Mouse (Mus musculus) hindbrain, embryonic 10.5 days (tissue): Measurements from ENCODE around the gene Cpsf7. TPM values are rescaled to one million over a fixed set of nuclear protein-coding genes. Genes with fewer than 3 reads are reported as not detected.
A peak's percentile ranks its signal among the peaks of the same experiment; 100 is the strongest.
"Not testable (repeated sequence)": the region's sequence is repeated elsewhere in the genome, so short reads cannot be mapped to it uniquely, and the experiment has no call there.

Experiments
- DNase-seq: peaks from one replicate; pipeline ENCODE4 v3.0.0-alpha.2; 2017; ENCODE audit warnings: low spot score
- H3K27ac ChIP-seq: fragments of 300-500 bp; sonication (generic); 2 replicates; pipeline ENCODE4 v1.5.1; 2016; ENCODE audit warnings: mild to moderate bottlenecking, moderate library complexity
- H3K27me3 ChIP-seq: fragments of 300-500 bp; sonication (generic); 2 replicates; pipeline ENCODE4 v1.6.1; 2016; ENCODE audit warnings: mild to moderate bottlenecking; ENCODE audit not compliant: poor library complexity, insufficient read depth, severe bottlenecking
- H3K36me3 ChIP-seq: fragments of 300-500 bp; sonication (generic); 2 replicates; pipeline ENCODE4 v1.6.1; 2016; ENCODE audit warnings: mild to moderate bottlenecking, moderate library complexity
- H3K4me1 ChIP-seq: fragments of 300-500 bp; sonication (generic); replicated peaks from 2 replicates; pipeline ENCODE4 v1.6.1; 2016; ENCODE audit warnings: mild to moderate bottlenecking
- H3K4me3 ChIP-seq: fragments of 300-500 bp; sonication (generic); 2 replicates; pipeline ENCODE4 v1.5.1; 2016; ENCODE audit warnings: mild to moderate bottlenecking, moderate library complexity
- H3K9me3 ChIP-seq: fragments of 300-500 bp; sonication (generic); 2 replicates; pipeline ENCODE4 v1.6.1; 2016; ENCODE audit warnings: mild to moderate bottlenecking, moderate library complexity
- WGBS: fragments of 180-500 bp; shearing (Covaris S2); methylation state at CpG from one replicate; pipeline ENCODE4 v1.1.7; 2016; 5-methylcytosine and 5-hydroxymethylcytosine counted together
- polyA plus RNA-seq: library from polyadenylated mRNA; unstranded; fragments of >200 nt; fragmentation: Nextera tagmentation; extraction: Ambion mirVana; gene quantifications from 2 replicates; pipeline ENCODE4 v1.2.1, GENCODE M21; 2016

Gene Cpsf7
- polyA plus RNA-seq, 1 experiment from 2014 or later: 65.4 TPM

- Histone ChIP-seq H3K27ac (no peak overlapping the region), H3K4me3 (peak overlapping the region; percentile 96), H3K4me1 (peaks cover 40% of the 10 kb centered on the region), H3K36me3 (peaks cover 20% of the 10 kb centered on the region), H3K9me3 (no peaks in the 10 kb centered on the region), H3K27me3 (no peaks in the 10 kb centered on the region)
- no peak for DNase-seq
- 89% methylated on average over 5 of the region's 5 CpGs for WGBS
Observed at GRCm38 (mm10) chr19:10523483-10524080, 1.5 kb upstream of the Cpsf7 start.

- peaks cover 40% of the 10 kb centered on the region for H3K4me1 ChIP-seq
- peaks cover 31% of the 10 kb centered on the region for H3K36me3 ChIP-seq
- peak overlapping the region; percentile 100 for H3K27ac ChIP-seq
- H3K27me3 ChIP-seq: no peaks in the 10 kb centered on the region
- 1% methylated on average over 19 of the region's 19 CpGs for WGBS
- no peaks in the 10 kb centered on the region for H3K9me3 ChIP-seq
- H3K4me3 ChIP-seq: peak overlapping the region; percentile 96
- no peak for DNase-seq
Observed at GRCm38 (mm10) chr19:10524784-10525105, 321 bp upstream of the Cpsf7 start.

- H3K27ac ChIP-seq: peak within 1 kb of the TSS; percentile 100
- DNase-seq: no peak
- H3K36me3 ChIP-seq: peaks cover 43% of the 10 kb centered on the region
- H3K27me3 ChIP-seq: no peaks in the 10 kb centered on the region
- no peaks in the 10 kb centered on the region for H3K9me3 ChIP-seq
- under 1% methylated on average over 11 of the region's 11 CpGs for WGBS
- H3K4me3 ChIP-seq: peak within 1 kb of the TSS; percentile 96
- H3K4me1 ChIP-seq: peaks cover 40% of the 10 kb centered on the region
Observed at GRCm38 (mm10) chr19:10525910-10526309, 844 bp downstream of the Cpsf7 start, which contains the start of gene Sdhaf2. Gene Sdhaf2, minus strand, starts transcription at chr19:10526142.

GRCm38 (mm10) chr19:10530082-10530481, 5.0 kb downstream of the Cpsf7 start:
- no peak overlapping the region for H3K27ac ChIP-seq
- no peaks in the 10 kb centered on the region for H3K27me3 ChIP-seq
- H3K4me3 ChIP-seq: no peak overlapping the region
- DNase-seq: no peak
- H3K36me3 ChIP-seq: peaks cover 82% of the 10 kb centered on the region
- H3K4me1 ChIP-seq: peaks cover 20% of the 10 kb centered on the region
- WGBS: 96% methylated on average over 1 of the region's 1 CpGs
- no peaks in the 10 kb centered on the region for H3K9me3 ChIP-seq

- Histone ChIP-seq H3K4me1 (no peaks in the 10 kb centered on the region), H3K4me3 (no peak overlapping the region), H3K27me3 (no peaks in the 10 kb centered on the region), H3K9me3 (no peaks in the 10 kb centered on the region), H3K36me3 (peaks cover 99% of the 10 kb centered on the region), H3K27ac (no peak overlapping the region)
- WGBS: 92% methylated on average over 5 of the region's 5 CpGs
- no peak for DNase-seq
Observed at GRCm38 (mm10) chr19:10539454-10539853, 14.4 kb downstream of the Cpsf7 start.

GRCm38 (mm10) chr19:10555624-10556510, 30.8 kb downstream of the Cpsf7 start, which contains the start of gene Tmem216:
Gene Tmem216, minus strand, starts transcription at chr19:10556238.
- no peaks in the 10 kb centered on the region for H3K9me3 ChIP-seq
- WGBS: 2% methylated on average over 43 of the region's 43 CpGs
- H3K4me3 ChIP-seq: peak within 1 kb of the TSS; percentile 74
- H3K27ac ChIP-seq: peak within 1 kb of the TSS; percentile 87
- H3K27me3 ChIP-seq: no peaks in the 10 kb centered on the region
- peak; percentile 79 for DNase-seq
- H3K4me1 ChIP-seq: peaks cover 21% of the 10 kb centered on the region
- H3K36me3 ChIP-seq: peaks cover 28% of the 10 kb centered on the region

GRCm38 (mm10) chr19:10557001-10557400, 31.9 kb downstream of the Cpsf7 start:
- peaks cover 17% of the 10 kb centered on the region for H3K36me3 ChIP-seq
- peaks cover 26% of the 10 kb centered on the region for H3K4me1 ChIP-seq
- DNase-seq: no peak
- no peaks in the 10 kb centered on the region for H3K27me3 ChIP-seq
- no peak overlapping the region; the same call in 1 of the 2 replicates for H3K4me3 ChIP-seq
- WGBS: 68% methylated on average over 2 of the region's 2 CpGs
- no peak overlapping the region for H3K27ac ChIP-seq
- no peaks in the 10 kb centered on the region for H3K9me3 ChIP-seq

- DNase-seq: no peak
- Histone ChIP-seq H3K27ac (no peak overlapping the region), H3K4me1 (peaks cover 28% of the 10 kb centered on the region), H3K4me3 (no peak overlapping the region), H3K27me3 (no peaks in the 10 kb centered on the region), H3K36me3 (peaks cover 13% of the 10 kb centered on the region), H3K9me3 (no peaks in the 10 kb centered on the region)
- WGBS: 76% methylated on average over 2 of the region's 2 CpGs
Observed at GRCm38 (mm10) chr19:10557430-10557829, 32.4 kb downstream of the Cpsf7 start.

GRCm38 (mm10) chr19:10557837-10558375, 32.8 kb downstream of the Cpsf7 start:
- not testable (repeated sequence) for H3K36me3 ChIP-seq, H3K27me3 ChIP-seq, H3K27ac ChIP-seq, H3K4me3 ChIP-seq, DNase-seq, H3K9me3 ChIP-seq
- H3K4me1 ChIP-seq: peaks cover 28% of the 10 kb centered on the region
- WGBS: 79% methylated on average over 4 of the region's 4 CpGs

GRCm38 (mm10) chr19:10560108-10560507, 35.0 kb downstream of the Cpsf7 start:
- H3K27ac ChIP-seq: no peak overlapping the region
- no peaks in the 10 kb centered on the region for H3K36me3 ChIP-seq
- H3K4me1 ChIP-seq: peaks cover 20% of the 10 kb centered on the region
- no peaks in the 10 kb centered on the region for H3K27me3 ChIP-seq
- no peak overlapping the region for H3K4me3 ChIP-seq
- no peak for DNase-seq
- 40% methylated on average over 5 of the region's 5 CpGs for WGBS
- H3K9me3 ChIP-seq: no peaks in the 10 kb centered on the region

- H3K4me3 ChIP-seq: no peak overlapping the region
- 65% methylated on average over 6 of the region's 6 CpGs for WGBS
- H3K27ac ChIP-seq: no peak overlapping the region
- no peaks in the 10 kb centered on the region for H3K27me3 ChIP-seq
- no peaks in the 10 kb centered on the region for H3K36me3 ChIP-seq
- H3K4me1 ChIP-seq: peaks cover 7% of the 10 kb centered on the region
- DNase-seq: peak; percentile 17
- H3K9me3 ChIP-seq: no peaks in the 10 kb centered on the region
Observed at GRCm38 (mm10) chr19:10561558-10562314, 36.7 kb downstream of the Cpsf7 start.

GRCm38 (mm10) chr19:10562351-10562750, 37.3 kb downstream of the Cpsf7 start:
- no peak overlapping the region for H3K4me3 ChIP-seq
- peaks cover 7% of the 10 kb centered on the region for H3K4me1 ChIP-seq
- no peaks in the 10 kb centered on the region for H3K9me3 ChIP-seq
- WGBS: 45% methylated on average over 5 of the region's 5 CpGs
- DNase-seq: no peak
- no peaks in the 10 kb centered on the region; the same call in 1 of the 2 replicates for H3K36me3 ChIP-seq
- H3K27me3 ChIP-seq: no peaks in the 10 kb centered on the region
- no peak overlapping the region for H3K27ac ChIP-seq
